Mouse (Mus musculus) left cerebral cortex, adult 18-20 months (tissue): ENCODE data around the gene Vav2. TPM values are rescaled to one million over a fixed set of nuclear protein-coding genes. Genes with fewer than 3 reads are reported as not detected.

Experiments
- microRNA-seq, 2 experiments: library from miRNA; unstranded; fragments of <30 nt; microRNA quantifications; one replicate each; pipeline ENCODE4 v1.2.0; 2021
- total RNA-seq, 2 experiments: library from RNA; stranded (reverse); gene quantifications; 2 replicates each; pipeline ENCODE4 v1.2.3; 2021

The Vav2 gene
- total RNA-seq, 2 experiments from 2014 or later: 7.9 to 9.8 TPM

Small RNA genes within 50 kb of the gene (microRNA-seq; reads per million reads assigned to microRNA genes)
- gene Gm24049 (0 reads per million in 2 experiments), gene Mir7578 (0 reads per million in 2 experiments)

Other genes with a start within 250 kb of the Vav2 start
- gene Sardh, start 178.7 kb downstream of the Vav2 start, total RNA-seq: 1 to 10 TPM; 6.3 to 6.7 TPM
- gene Brd3os, start 15.3 kb upstream of the Vav2 start, total RNA-seq: 10 to 100 TPM; 27.8 to 28.3 TPM
- 10 to 100 TPM; 53.2 to 53.5 TPM for gene Brd3, start 80.6 kb upstream of the Vav2 start, total RNA-seq
- gene Wdr5, start 88.1 kb upstream of the Vav2 start, total RNA-seq: 10 to 100 TPM; 24.4 to 25.2 TPM
- 10 to 100 TPM; 25.2 to 25.5 TPM for gene Rxra, start 249.4 kb upstream of the Vav2 start, total RNA-seq